Mouse (Mus musculus) hindbrain, embryonic 16.5 days (tissue): ENCODE data around the gene Sez6l2. TPM values are rescaled to one million over a fixed set of nuclear protein-coding genes. Genes with fewer than 3 reads are reported as not detected.

ENCODE experiments used
- ATAC-seq: fragments of 200-750 bp; cut with Nextera tagmentation; 2 replicates; pipeline ENCODE4 v1.8.0; 2017; ENCODE audit warnings: moderate TSS enrichment, moderate library complexity
- H3K27ac ChIP-seq: fragments of 300-500 bp; sonication (generic); 2 replicates; pipeline ENCODE4 v1.5.1; 2014; ENCODE audit warnings: low read depth, mild to moderate bottlenecking, control low read depth, low read length, moderate library complexity
- H3K27me3 ChIP-seq: fragments of 300-500 bp; sonication (generic); replicated peaks from 2 replicates; pipeline ENCODE4 v1.6.1; 2014; ENCODE audit warnings: low read length; ENCODE audit not compliant: control insufficient read depth, insufficient read depth
- H3K36me3 ChIP-seq: fragments of 300-500 bp; sonication (generic); 2 replicates; pipeline ENCODE4 v1.6.1; 2014; ENCODE audit warnings: mild to moderate bottlenecking, low read length, moderate library complexity, mixed read lengths; ENCODE audit not compliant: control insufficient read depth, insufficient read depth
- H3K4me1 ChIP-seq: fragments of 300-500 bp; sonication (generic); 2 replicates; pipeline ENCODE4 v1.6.1; 2014; ENCODE audit warnings: low read depth, low read length; ENCODE audit not compliant: control insufficient read depth, insufficient read depth
- H3K4me2 ChIP-seq: fragments of 300-500 bp; sonication (generic); 2 replicates; pipeline ENCODE4 v1.6.1; 2014; ENCODE audit warnings: mild to moderate bottlenecking, low read length, control low read depth, moderate library complexity
- H3K4me3 ChIP-seq: fragments of 300-500 bp; sonication (generic); 2 replicates; pipeline ENCODE4 v1.5.1; 2014; ENCODE audit warnings: mild to moderate bottlenecking, low read length, control low read depth, moderate library complexity
- H3K9ac ChIP-seq: fragments of 300-500 bp; sonication (generic); 2 replicates; pipeline ENCODE4 v1.6.1; 2014; ENCODE audit warnings: low read depth, mild to moderate bottlenecking, control low read depth, low read length, moderate library complexity
- H3K9me3 ChIP-seq: fragments of 300-500 bp; sonication (generic); 2 replicates; pipeline ENCODE4 v1.6.1; 2014; ENCODE audit warnings: mild to moderate bottlenecking, low read length, moderate library complexity; ENCODE audit not compliant: control insufficient read depth
- WGBS: fragments of 180-500 bp; shearing (Covaris S2); extraction: QIAGEN DNeasy Blood & Tissue Kit; methylation state at CpG from one replicate; pipeline ENCODE4 v1.1.7; 2014; 5-methylcytosine and 5-hydroxymethylcytosine counted together
- polyA plus RNA-seq: library from polyadenylated mRNA; unstranded; fragments of >200 nt; fragmentation: Nextera tagmentation; extraction: Ambion mirVana; gene quantifications from 2 replicates; pipeline ENCODE4 v1.2.1, GENCODE M21; 2015

Sez6l2 gene
- polyA plus RNA-seq, 1 experiment from 2014 or later: 56.7 TPM

DNA sequence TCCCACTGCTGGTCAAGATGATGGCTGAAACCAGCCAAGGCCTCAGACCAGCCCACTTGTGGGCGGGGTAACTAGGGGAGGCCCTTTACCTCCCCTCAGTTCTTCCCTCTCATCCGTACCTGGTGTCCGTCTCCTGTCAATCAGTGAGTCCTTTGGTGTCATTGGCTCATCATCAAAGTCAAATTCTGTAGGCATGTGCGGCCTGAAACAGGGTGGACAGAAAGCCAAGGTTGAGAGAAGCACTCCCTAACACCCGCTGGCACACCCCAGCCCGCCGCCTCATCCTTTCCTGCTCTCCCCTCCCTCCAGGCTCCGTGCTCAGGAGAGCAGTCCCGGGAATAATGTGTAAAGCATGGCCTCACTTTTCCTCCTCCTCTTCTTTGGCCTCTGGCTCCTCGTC lies 65.7 kb downstream of the Sez6l2 start:
- no peaks in the 10 kb centered on the region; the same call in 1 of the 2 replicates for H3K36me3 ChIP-seq
- peak overlapping the region; percentile 64 for H3K4me3 ChIP-seq
- no peaks in the 10 kb centered on the region for H3K9me3 ChIP-seq
- peak overlapping the region; percentile 83 for H3K4me2 ChIP-seq
- peak overlapping the region; percentile 87 for H3K9ac ChIP-seq
- H3K4me1 ChIP-seq: peaks cover 46% of the 10 kb centered on the region
- WGBS: 0% methylated on average over 10 of the region's 10 CpGs
- no peaks in the 10 kb centered on the region for H3K27me3 ChIP-seq
- ATAC-seq: peak; percentile 12
- peak overlapping the region; percentile 96 for H3K27ac ChIP-seq

DNA sequence TGATC lies 65.9 kb downstream of the Sez6l2 start, which contains the start of gene Pagr1b:
Gene Pagr1b (minus strand): TSS at position 4 of the 5 bp plus-strand sequence.
- H3K4me1 ChIP-seq: peaks cover 48% of the 10 kb centered on the region
- peak within 1 kb of the TSS; percentile 87 for H3K9ac ChIP-seq
- no peaks in the 10 kb centered on the region; the same call in 1 of the 2 replicates for H3K36me3 ChIP-seq
- peak within 1 kb of the TSS; percentile 96 for H3K27ac ChIP-seq
- no peaks in the 10 kb centered on the region for H3K9me3 ChIP-seq
- no peak for ATAC-seq
- peak within 1 kb of the TSS; percentile 64 for H3K4me3 ChIP-seq
- H3K4me2 ChIP-seq: peak within 1 kb of the TSS; percentile 83
- no peaks in the 10 kb centered on the region for H3K27me3 ChIP-seq

DNA sequence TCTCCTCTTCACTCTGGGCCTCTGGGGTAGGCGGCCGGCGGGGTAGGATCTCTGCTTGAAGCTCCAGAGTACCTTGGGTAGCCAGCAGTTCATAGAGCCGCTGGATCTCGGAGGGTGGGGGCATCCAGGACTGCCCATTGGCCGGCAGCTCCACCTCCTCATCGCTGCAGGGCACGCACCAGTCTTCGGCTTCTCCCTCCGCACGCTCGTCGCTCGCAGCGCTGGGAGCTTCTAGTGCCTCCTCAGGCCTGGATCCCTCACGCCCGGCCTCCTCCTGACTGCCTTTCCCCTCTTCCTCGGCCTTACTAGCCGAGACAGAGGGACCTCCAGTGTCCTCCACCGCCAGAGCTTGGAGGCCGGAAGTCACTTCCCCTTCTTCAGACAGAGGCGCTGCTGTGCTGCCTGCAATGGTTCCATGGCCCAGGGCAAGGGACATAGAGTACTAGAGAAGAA lies 66.1 kb downstream of the Sez6l2 start:
- Histone ChIP-seq H3K27me3 (no peaks in the 10 kb centered on the region), H3K4me1 (peaks cover 51% of the 10 kb centered on the region), H3K27ac (peak overlapping the region; percentile 96), H3K4me3 (peak overlapping the region; percentile 64), H3K9me3 (no peaks in the 10 kb centered on the region), H3K9ac (peak overlapping the region; percentile 87), H3K36me3 (no peaks in the 10 kb centered on the region; the same call in 1 of the 2 replicates), H3K4me2 (peak overlapping the region; percentile 83)
- ATAC-seq: peak; percentile 38
- WGBS: under 1% methylated on average over 20 of the region's 22 CpGs

DNA sequence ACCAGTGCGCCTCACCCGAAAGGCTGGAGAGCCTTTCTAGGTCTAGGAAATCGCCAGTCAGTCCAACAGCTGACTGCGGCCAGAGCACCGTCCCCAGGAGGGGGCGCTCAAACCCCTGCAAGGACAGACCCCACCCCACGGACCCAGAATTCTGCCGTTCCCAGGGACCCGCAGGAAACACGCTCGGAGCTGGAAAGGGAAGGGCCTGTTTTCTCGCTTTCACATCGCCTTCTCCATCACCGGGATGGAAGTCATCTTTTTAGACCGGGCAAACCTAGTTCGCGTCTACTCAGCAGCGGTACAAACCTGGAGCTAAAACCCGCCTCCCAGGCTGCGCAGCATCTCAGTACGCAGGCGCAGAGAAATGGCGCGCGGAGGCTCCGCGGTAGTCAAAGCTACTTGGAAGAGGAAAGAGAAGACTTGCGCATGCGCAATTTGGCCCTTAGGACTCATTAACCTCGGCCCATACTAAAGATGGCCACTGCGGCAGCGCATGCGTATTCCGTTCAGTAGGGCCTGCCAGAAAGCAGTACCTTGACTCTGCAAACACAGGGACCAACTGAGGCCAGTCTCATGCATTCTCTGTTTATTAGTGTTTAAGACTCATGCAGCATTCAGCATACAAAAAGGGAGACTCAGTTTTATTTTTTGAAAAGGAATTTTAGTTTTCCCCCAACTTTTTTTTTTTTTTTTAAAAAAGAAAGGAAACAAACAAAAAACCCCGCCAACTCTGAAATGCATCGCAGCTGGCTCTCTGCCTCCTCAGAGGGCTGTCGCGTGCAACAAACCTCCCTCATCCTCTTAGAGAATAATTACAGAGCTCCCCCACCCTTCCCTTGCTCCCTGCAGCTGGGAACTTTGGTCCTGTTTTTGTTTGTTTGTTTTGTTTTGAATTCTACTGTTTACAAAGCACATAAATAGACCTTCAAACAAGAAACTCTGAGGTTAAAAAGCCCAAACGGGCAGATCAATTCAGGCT lies 66.9 kb downstream of the Sez6l2 start, which contains the start of gene Pagr1a:
Gene Pagr1a (minus strand): TSS at position 382 of the 979 bp plus-strand sequence.
- 2% methylated on average over 39 of the region's 39 CpGs for WGBS
- Histone ChIP-seq H3K9me3 (no peaks in the 10 kb centered on the region), H3K36me3 (peaks cover 2% of the 10 kb centered on the region), H3K4me2 (peak within 1 kb of the TSS; percentile 83), H3K27ac (peak within 1 kb of the TSS; percentile 96), H3K9ac (peak within 1 kb of the TSS; percentile 87), H3K4me3 (peak within 1 kb of the TSS; percentile 64), H3K27me3 (no peaks in the 10 kb centered on the region), H3K4me1 (peaks cover 52% of the 10 kb centered on the region)
- peak; percentile 81 for ATAC-seq

DNA sequence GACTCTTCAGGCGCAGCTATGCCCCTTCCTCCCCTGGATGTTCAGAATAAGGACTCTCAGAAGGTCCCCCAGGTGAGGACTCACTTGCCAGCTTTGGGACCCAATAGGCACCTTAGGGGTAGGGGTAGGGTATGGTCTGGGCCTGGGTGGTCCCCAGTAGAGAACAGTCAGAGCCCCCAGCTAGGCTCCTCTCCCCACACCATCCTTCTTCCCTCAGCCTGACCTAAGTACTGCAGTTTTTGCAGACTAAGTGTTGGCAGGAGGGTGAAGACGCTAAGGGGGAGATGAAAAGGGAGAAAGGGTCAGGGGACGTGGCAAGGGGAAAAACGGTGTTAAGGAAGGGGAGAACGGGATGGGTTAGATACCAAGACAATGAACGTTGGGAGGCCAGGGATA lies 67.6 kb downstream of the Sez6l2 start:
- WGBS: 56% methylated on average over 6 of the region's 6 CpGs

DNA sequence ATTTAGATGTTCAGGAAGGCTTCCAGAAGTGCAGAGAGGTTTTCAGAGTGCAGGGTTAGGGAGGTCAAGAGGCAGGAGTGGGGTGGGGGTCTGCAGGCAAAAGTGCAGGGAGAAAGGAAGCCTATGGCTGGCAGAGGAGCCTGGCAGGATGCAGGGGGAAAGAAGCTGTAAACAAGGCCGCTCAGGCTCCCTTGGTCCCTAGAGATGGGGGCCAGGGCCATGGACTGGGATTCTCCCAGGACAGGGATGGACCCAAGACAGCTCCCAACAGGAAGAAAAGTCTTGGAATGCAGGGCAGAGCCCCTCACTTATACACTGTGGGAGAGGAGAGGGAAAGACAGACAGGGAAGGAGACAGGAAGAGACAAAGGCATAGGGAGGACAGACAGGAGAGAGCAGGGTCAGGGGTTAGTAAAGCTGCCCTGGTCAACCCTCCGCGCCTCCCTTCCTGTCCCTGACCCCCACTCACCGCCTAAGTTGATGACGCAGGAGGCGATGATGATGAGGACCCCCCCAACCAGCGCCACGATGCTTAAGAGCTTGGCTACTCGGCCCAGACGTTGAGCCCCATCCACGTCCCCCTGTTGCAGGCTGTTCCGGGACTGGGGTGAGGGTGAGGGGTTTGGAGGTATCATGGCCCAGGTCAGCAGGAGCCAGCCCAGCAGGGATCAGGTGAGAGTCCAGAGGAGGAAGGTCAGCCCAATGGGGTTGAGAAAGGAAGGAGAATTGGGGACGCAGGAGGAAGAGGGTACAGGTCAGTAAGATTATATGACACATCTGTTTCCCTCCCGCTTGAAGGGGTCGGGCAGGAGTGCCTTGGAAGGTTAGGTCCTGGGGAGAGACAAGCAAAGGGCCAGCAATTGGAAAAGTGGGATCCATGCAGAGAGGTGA lies 68.3 kb downstream of the Sez6l2 start:
- H3K27me3 ChIP-seq: no peaks in the 10 kb centered on the region
- 86% methylated on average over 15 of the region's 15 CpGs for WGBS
- peak overlapping the region; percentile 91 for H3K4me2 ChIP-seq
- peak overlapping the region; percentile 12 for H3K9ac ChIP-seq
- H3K4me1 ChIP-seq: peaks cover 61% of the 10 kb centered on the region
- no peaks in the 10 kb centered on the region for H3K9me3 ChIP-seq
- H3K4me3 ChIP-seq: no peak overlapping the region
- ATAC-seq: no peak
- H3K27ac ChIP-seq: no peak overlapping the region
- H3K36me3 ChIP-seq: peaks cover 14% of the 10 kb centered on the region

More for the DNA sequence above, 67.6 kb downstream of the Sez6l2 start:
- no peaks in the 10 kb centered on the region for H3K27me3 ChIP-seq
- H3K9me3 ChIP-seq: no peaks in the 10 kb centered on the region
- H3K27ac ChIP-seq: peak overlapping the region; percentile 49; the same call in 1 of the 2 replicates
- H3K9ac ChIP-seq: peak overlapping the region; percentile 39
- peak overlapping the region; percentile 33 for H3K4me2 ChIP-seq
- peaks cover 54% of the 10 kb centered on the region for H3K4me1 ChIP-seq
- peaks cover 8% of the 10 kb centered on the region for H3K36me3 ChIP-seq
- no peak overlapping the region for H3K4me3 ChIP-seq
- ATAC-seq: no peak

DNA sequence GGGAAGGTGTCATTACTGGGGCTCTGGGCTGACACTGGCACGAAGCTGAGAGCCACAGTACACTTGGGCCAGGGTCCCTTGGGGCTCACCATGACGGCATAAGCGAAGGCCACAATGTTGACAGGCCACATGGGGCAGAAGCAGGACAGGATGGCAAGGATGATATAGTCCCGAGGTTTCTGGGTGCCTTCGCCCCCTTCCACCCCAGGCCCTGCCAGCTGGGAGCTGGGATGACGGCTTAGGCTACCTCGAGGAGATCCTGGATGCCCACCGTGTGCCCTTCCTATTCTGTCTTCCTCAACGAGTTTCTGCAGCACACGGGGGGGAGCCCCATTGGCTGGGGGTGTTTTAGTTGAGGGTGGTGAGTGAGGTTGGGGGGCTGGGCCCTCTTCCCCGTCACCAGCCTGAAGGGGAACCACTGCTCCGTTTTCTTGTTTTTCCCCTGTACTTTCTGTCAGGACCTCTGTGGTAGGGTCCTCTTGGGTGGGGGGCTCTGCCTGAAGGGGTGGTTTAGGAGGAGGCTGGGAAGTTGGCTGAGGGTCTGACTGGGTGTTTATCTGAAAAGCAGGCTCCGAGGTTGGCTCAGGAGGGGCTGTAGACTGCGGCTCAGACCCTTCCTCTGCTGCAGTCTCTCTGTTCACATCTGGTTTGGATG lies 69.1 kb downstream of the Sez6l2 start:
- 80% methylated on average over 14 of the region's 14 CpGs for WGBS
- peaks cover 14% of the 10 kb centered on the region for H3K36me3 ChIP-seq
- peak overlapping the region; percentile 59 for H3K4me3 ChIP-seq
- no peak for ATAC-seq
- peak overlapping the region; percentile 21; the same call in 1 of the 2 replicates for H3K27ac ChIP-seq
- peak overlapping the region; percentile 83 for H3K9ac ChIP-seq
- no peaks in the 10 kb centered on the region for H3K27me3 ChIP-seq
- H3K4me2 ChIP-seq: peak overlapping the region; percentile 91
- no peaks in the 10 kb centered on the region for H3K9me3 ChIP-seq
- H3K4me1 ChIP-seq: peaks cover 64% of the 10 kb centered on the region

DNA sequence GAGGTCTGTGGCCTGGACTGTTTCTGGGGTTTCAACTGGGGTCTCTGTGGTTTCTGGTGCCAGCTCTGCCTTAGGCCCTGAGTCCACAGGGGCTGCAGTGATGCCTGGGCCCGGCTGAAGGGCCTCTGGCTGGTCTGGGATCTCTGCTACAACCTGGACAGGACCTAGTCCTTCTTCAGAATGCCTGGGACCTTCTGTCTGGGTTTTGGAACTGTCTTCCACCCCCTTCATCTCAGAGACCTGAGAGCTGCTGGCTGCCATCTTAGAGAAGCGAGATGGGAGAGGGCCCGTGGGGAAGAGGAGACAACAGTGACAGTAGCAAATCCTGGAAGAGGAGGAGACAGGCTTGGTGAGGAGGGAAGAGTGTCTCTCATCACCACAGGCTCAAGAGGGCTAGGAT lies 69.7 kb downstream of the Sez6l2 start:
- Histone ChIP-seq H3K27me3 (no peaks in the 10 kb centered on the region), H3K36me3 (peaks cover 14% of the 10 kb centered on the region), H3K4me3 (peak overlapping the region; percentile 59), H3K27ac (peak overlapping the region; percentile 21; the same call in 1 of the 2 replicates), H3K9me3 (no peaks in the 10 kb centered on the region), H3K4me2 (peak overlapping the region; percentile 91), H3K4me1 (peaks cover 67% of the 10 kb centered on the region), H3K9ac (peak overlapping the region; percentile 83)
- ATAC-seq: no peak
- 44% methylated on average over 3 of the region's 3 CpGs for WGBS
